Mouse (Mus musculus): ENCODE data around the gene Zfp110. TPM values are rescaled to one million over a fixed set of nuclear protein-coding genes. Genes with fewer than 3 reads are reported as not detected.
A peak's percentile ranks its signal among the peaks of the same experiment; 100 is the strongest.

Gene Zfp110
- polyA plus RNA-seq, 1 experiment: 12.1 TPM

GRCm38 (mm10) chr7:12890928-12891327 is 56.4 kb downstream of the Zfp110 start:
- no peak for DNase-seq
- 88% methylated on average over 14 of the region's 14 CpGs for WGBS
- Histone ChIP-seq H3K4me1 (ENCODE audit: control insufficient read depth, insufficient read depth, low read length) (no peaks in the 10 kb centered on the region), H3K4me3 (replicated peaks; ENCODE audit: extremely low read depth, low read depth, low read length) (no peak overlapping the region)
- TF ChIP-seq POLR2A (IDR thresholded peaks at IDR 0.05; ENCODE audit: borderline replicate concordance, extremely low read depth, low read depth, low read length): no peak
- TF ChIP-seq CTCF (IDR thresholded peaks at IDR 0.05; ENCODE audit: insufficient read depth, low read length): no peak

- H3K4me3 ChIP-seq (replicated peaks; ENCODE audit: extremely low read depth, low read depth, low read length): no peak overlapping the region
- no peak for DNase-seq
- no peaks in the 10 kb centered on the region for H3K4me1 ChIP-seq (ENCODE audit: control insufficient read depth, insufficient read depth, low read length)
- no peak for TF ChIP-seq POLR2A (IDR thresholded peaks at IDR 0.05; ENCODE audit: borderline replicate concordance, extremely low read depth, low read depth, low read length)
- TF ChIP-seq CTCF (IDR thresholded peaks at IDR 0.05; ENCODE audit: insufficient read depth, low read length): no peak
- 72% methylated on average over 1 of the region's 1 CpGs for WGBS
These were observed 56.8 kb downstream of the Zfp110 start for GRCm38 (mm10) chr7:12891334-12891733.

GRCm38 (mm10) chr7:12897655-12898410 is 63.3 kb downstream of the Zfp110 start, which contains the start of gene Zscan22:
Gene Zscan22 (plus strand): TSS chr7:12897815.
- Histone ChIP-seq H3K4me3 (replicated peaks; ENCODE audit: extremely low read depth, low read depth, low read length) (peak within 1 kb of the TSS; percentile 87), H3K4me1 (ENCODE audit: control insufficient read depth, insufficient read depth, low read length) (no peaks in the 10 kb centered on the region; the same call in 1 of the 2 replicates)
- DNase-seq: peak; percentile 91
- TF ChIP-seq POLR2A (IDR thresholded peaks at IDR 0.05; ENCODE audit: borderline replicate concordance, extremely low read depth, low read depth, low read length): peak; percentile 67; the same call in 1 of the 2 replicates
- TF ChIP-seq CTCF (IDR thresholded peaks at IDR 0.05; ENCODE audit: insufficient read depth, low read length): no peak
- WGBS: 4% methylated on average over 36 of the region's 36 CpGs

Other genes with a start within 250 kb of the Zfp110 start
- not detected in 2 replicates for gene Vmn2r53, start 226.0 kb upstream of the Zfp110 start, polyA plus RNA-seq (2012; rRNA removed)
- not detected in 2 replicates for gene Vmn2r54, start 194.4 kb upstream of the Zfp110 start, polyA plus RNA-seq (2012; rRNA removed)
- gene Vmn2r55, start 149.8 kb upstream of the Zfp110 start, polyA plus RNA-seq (2012; rRNA removed): not detected in 2 replicates
- not detected in 2 replicates for gene Vmn2r56, start 99.8 kb upstream of the Zfp110 start, polyA plus RNA-seq (2012; rRNA removed)
- 1.4 and 3.1 TPM in 2 replicates for gene Zscan18, start 31.1 kb upstream of the Zfp110 start, polyA plus RNA-seq (2012; rRNA removed)
- 0.91 and 2.1 TPM in 2 replicates for gene Zfp329, start 15.9 kb upstream of the Zfp110 start, polyA plus RNA-seq (2012; rRNA removed)
- gene Zfp128, start 46.4 kb downstream of the Zfp110 start, polyA plus RNA-seq (2012; rRNA removed): 0.74 and 1.2 TPM in 2 replicates
- 8.4 and 8.5 TPM in 2 replicates for gene Zscan22, start 63.1 kb downstream of the Zfp110 start, polyA plus RNA-seq (2012; rRNA removed)
- 1,316 and 1,420 TPM in 2 replicates for gene Rps5, start 87.5 kb downstream of the Zfp110 start, polyA plus RNA-seq (2012; rRNA removed)
- gene Rnf225, start 92.7 kb downstream of the Zfp110 start, polyA plus RNA-seq (2012; rRNA removed): 2.3 and 7.0 TPM in 2 replicates
- gene Zfp324, start 131.1 kb downstream of the Zfp110 start, polyA plus RNA-seq (2012; rRNA removed): 6.1 and 6.8 TPM in 2 replicates
- gene Zfp446, start 143.1 kb downstream of the Zfp110 start, polyA plus RNA-seq (2012; rRNA removed): 5.3 and 7.4 TPM in 2 replicates
- 0.20 and 0.75 TPM in 2 replicates for gene Slc27a5, start 163.4 kb downstream of the Zfp110 start, polyA plus RNA-seq (2012; rRNA removed)
- gene Trim28, start 164.4 kb downstream of the Zfp110 start, polyA plus RNA-seq (2012; rRNA removed): 170 and 214 TPM in 2 replicates
- 23.5 and 30.7 TPM in 2 replicates for gene Zbtb45, start 175.3 kb downstream of the Zfp110 start, polyA plus RNA-seq (2012; rRNA removed)
- gene Chmp2a, start 200.0 kb downstream of the Zfp110 start, polyA plus RNA-seq (2012; rRNA removed): 68.5 and 93.5 TPM in 2 replicates
- gene Ube2m, start 203.5 kb downstream of the Zfp110 start, polyA plus RNA-seq (2012; rRNA removed): 82.5 and 143 TPM in 2 replicates
- 2.3 and 2.5 TPM in 2 replicates for gene Mzf1, start 220.0 kb downstream of the Zfp110 start, polyA plus RNA-seq (2012; rRNA removed)

Measured in lung, adult 2 months (tissue).